Mouse (Mus musculus): Measurements from ENCODE around the gene Cd180. TPM values are rescaled to one million over a fixed set of nuclear protein-coding genes. Genes with fewer than 3 reads are reported as not detected.

Cd180 gene
- polyA plus RNA-seq, 1 experiment from 2014 or later: 0.88 TPM

- Histone ChIP-seq H3K4me3 (ENCODE audit: low read depth, low read length) (no peak overlapping the region), H3K4me1 (ENCODE audit: control insufficient read depth, insufficient read depth, low read length) (no peaks in the 10 kb centered on the region), H3K4me2 (ENCODE audit: low read depth, low read length) (no peak overlapping the region), H3K27me3 (replicated peaks; ENCODE audit: control insufficient read depth, insufficient read depth, low read length) (no peaks in the 10 kb centered on the region), H3K9ac (ENCODE audit: low read depth, low read length) (no peak overlapping the region), H3K27ac (replicated peaks; ENCODE audit: low read depth, low read length) (no peak overlapping the region), H3K36me3 (ENCODE audit: control insufficient read depth, insufficient read depth, low read length) (no peaks in the 10 kb centered on the region), H3K9me3 (ENCODE audit: control insufficient read depth, low read length) (no peaks in the 10 kb centered on the region)
- DNase-seq (ENCODE audit: low spot score) (no peak), ATAC-seq (ENCODE audit: low read depth) (no peak)
- 80% methylated on average over 6 of the region's 6 CpGs for WGBS
These were observed 3.9 kb upstream of the Cd180 start for GRCm38 (mm10) chr13:102689201-102690090.

- ATAC-seq (ENCODE audit: low read depth) (no peak), DNase-seq (ENCODE audit: low spot score) (no peak)
- H3K9ac ChIP-seq (ENCODE audit: low read depth, low read length): no peak overlapping the region
- no peaks in the 10 kb centered on the region for H3K9me3 ChIP-seq (ENCODE audit: control insufficient read depth, low read length)
- no peaks in the 10 kb centered on the region for H3K4me1 ChIP-seq (ENCODE audit: control insufficient read depth, insufficient read depth, low read length)
- H3K27ac ChIP-seq (replicated peaks; ENCODE audit: low read depth, low read length): no peak overlapping the region
- no peak overlapping the region for H3K4me2 ChIP-seq (ENCODE audit: low read depth, low read length)
- H3K27me3 ChIP-seq (replicated peaks; ENCODE audit: control insufficient read depth, insufficient read depth, low read length): no peaks in the 10 kb centered on the region
- 91% methylated on average over 5 of the region's 5 CpGs for WGBS
- no peaks in the 10 kb centered on the region for H3K36me3 ChIP-seq (ENCODE audit: control insufficient read depth, insufficient read depth, low read length)
- H3K4me3 ChIP-seq (ENCODE audit: low read depth, low read length): no peak overlapping the region
These were observed 3.2 kb upstream of the Cd180 start for GRCm38 (mm10) chr13:102690184-102690583.

GRCm38 (mm10) chr13:102691408-102692150 lies 1.8 kb upstream of the Cd180 start:
- WGBS: 63% methylated on average over 11 of the region's 11 CpGs
- DNase-seq (ENCODE audit: low spot score): no peak

GRCm38 (mm10) chr13:102694154-102694553 lies 796 bp downstream of the Cd180 start:
- 88% methylated on average over 7 of the region's 7 CpGs for WGBS
- ATAC-seq (ENCODE audit: low read depth) (no peak), DNase-seq (ENCODE audit: low spot score) (no peak)
- H3K27ac ChIP-seq (replicated peaks; ENCODE audit: low read depth, low read length): no peak overlapping the region
- H3K4me1 ChIP-seq (ENCODE audit: control insufficient read depth, insufficient read depth, low read length): peaks cover 10% of the 10 kb centered on the region
- H3K9ac ChIP-seq (ENCODE audit: low read depth, low read length): no peak overlapping the region
- H3K4me2 ChIP-seq (ENCODE audit: low read depth, low read length): no peak overlapping the region
- no peak overlapping the region for H3K4me3 ChIP-seq (ENCODE audit: low read depth, low read length)
- H3K36me3 ChIP-seq (ENCODE audit: control insufficient read depth, insufficient read depth, low read length): no peaks in the 10 kb centered on the region
- H3K27me3 ChIP-seq (replicated peaks; ENCODE audit: control insufficient read depth, insufficient read depth, low read length): no peaks in the 10 kb centered on the region
- no peaks in the 10 kb centered on the region for H3K9me3 ChIP-seq (ENCODE audit: control insufficient read depth, low read length)

More at GRCm38 (mm10) chr13:102691408-102692150, 1.8 kb upstream of the Cd180 start:
- Histone ChIP-seq H3K36me3 (ENCODE audit: control insufficient read depth, insufficient read depth, low read length) (no peaks in the 10 kb centered on the region), H3K4me1 (ENCODE audit: control insufficient read depth, insufficient read depth, low read length) (no peaks in the 10 kb centered on the region), H3K4me2 (ENCODE audit: low read depth, low read length) (no peak overlapping the region), H3K9ac (ENCODE audit: low read depth, low read length) (no peak overlapping the region), H3K9me3 (ENCODE audit: control insufficient read depth, low read length) (no peaks in the 10 kb centered on the region), H3K27ac (replicated peaks; ENCODE audit: low read depth, low read length) (no peak overlapping the region), H3K4me3 (ENCODE audit: low read depth, low read length) (no peak overlapping the region), H3K27me3 (replicated peaks; ENCODE audit: control insufficient read depth, insufficient read depth, low read length) (no peaks in the 10 kb centered on the region)
- no peak for ATAC-seq (ENCODE audit: low read depth)

GRCm38 (mm10) chr13:102695121-102695905 lies 2.0 kb downstream of the Cd180 start:
- DNase-seq (ENCODE audit: low spot score) (no peak), ATAC-seq (ENCODE audit: low read depth) (no peak)
- Histone ChIP-seq H3K4me2 (ENCODE audit: low read depth, low read length) (no peak overlapping the region), H3K9me3 (ENCODE audit: control insufficient read depth, low read length) (no peaks in the 10 kb centered on the region), H3K36me3 (ENCODE audit: control insufficient read depth, insufficient read depth, low read length) (no peaks in the 10 kb centered on the region), H3K27me3 (replicated peaks; ENCODE audit: control insufficient read depth, insufficient read depth, low read length) (no peaks in the 10 kb centered on the region), H3K4me1 (ENCODE audit: control insufficient read depth, insufficient read depth, low read length) (peaks cover 10% of the 10 kb centered on the region), H3K27ac (replicated peaks; ENCODE audit: low read depth, low read length) (no peak overlapping the region), H3K4me3 (ENCODE audit: low read depth, low read length) (no peak overlapping the region), H3K9ac (ENCODE audit: low read depth, low read length) (no peak overlapping the region)
- WGBS: 67% methylated on average over 7 of the region's 7 CpGs

- peak overlapping the region; percentile 51; the same call in 1 of the 2 replicates for H3K9ac ChIP-seq (ENCODE audit: low read depth, low read length)
- ATAC-seq (ENCODE audit: low read depth): no peak
- H3K27ac ChIP-seq (replicated peaks; ENCODE audit: low read depth, low read length): peak overlapping the region; percentile 44
- no peak for DNase-seq (ENCODE audit: low spot score)
- H3K4me2 ChIP-seq (ENCODE audit: low read depth, low read length): peak overlapping the region; percentile 51
- WGBS: 25% methylated on average over 10 of the region's 10 CpGs
- H3K27me3 ChIP-seq (replicated peaks; ENCODE audit: control insufficient read depth, insufficient read depth, low read length): no peaks in the 10 kb centered on the region
- peaks cover 10% of the 10 kb centered on the region for H3K4me1 ChIP-seq (ENCODE audit: control insufficient read depth, insufficient read depth, low read length)
- no peaks in the 10 kb centered on the region for H3K36me3 ChIP-seq (ENCODE audit: control insufficient read depth, insufficient read depth, low read length)
- H3K4me3 ChIP-seq (ENCODE audit: low read depth, low read length): peak overlapping the region; percentile 21; the same call in 1 of the 2 replicates
- H3K9me3 ChIP-seq (ENCODE audit: control insufficient read depth, low read length): no peaks in the 10 kb centered on the region
These were observed 5.0 kb downstream of the Cd180 start for GRCm38 (mm10) chr13:102698335-102698734.

GRCm38 (mm10) chr13:102698751-102699323 lies 5.5 kb downstream of the Cd180 start:
- Histone ChIP-seq H3K4me2 (ENCODE audit: low read depth, low read length) (peak overlapping the region; percentile 51), H3K36me3 (ENCODE audit: control insufficient read depth, insufficient read depth, low read length) (no peaks in the 10 kb centered on the region), H3K4me3 (ENCODE audit: low read depth, low read length) (peak overlapping the region; percentile 21; the same call in 1 of the 2 replicates), H3K9me3 (ENCODE audit: control insufficient read depth, low read length) (no peaks in the 10 kb centered on the region), H3K4me1 (ENCODE audit: control insufficient read depth, insufficient read depth, low read length) (peaks cover 10% of the 10 kb centered on the region), H3K27me3 (replicated peaks; ENCODE audit: control insufficient read depth, insufficient read depth, low read length) (no peaks in the 10 kb centered on the region), H3K9ac (ENCODE audit: low read depth, low read length) (peak overlapping the region; percentile 51; the same call in 1 of the 2 replicates), H3K27ac (replicated peaks; ENCODE audit: low read depth, low read length) (peak overlapping the region; percentile 44)
- peak; percentile 90 for DNase-seq (ENCODE audit: low spot score)
- WGBS: 37% methylated on average over 14 of the region's 14 CpGs
- ATAC-seq (ENCODE audit: low read depth): peak; percentile 92

GRCm38 (mm10) chr13:102700176-102700575 lies 6.8 kb downstream of the Cd180 start:
- DNase-seq (ENCODE audit: low spot score): no peak
- Histone ChIP-seq H3K9me3 (ENCODE audit: control insufficient read depth, low read length) (no peaks in the 10 kb centered on the region), H3K4me3 (ENCODE audit: low read depth, low read length) (no peak overlapping the region), H3K4me1 (ENCODE audit: control insufficient read depth, insufficient read depth, low read length) (peaks cover 10% of the 10 kb centered on the region), H3K27me3 (replicated peaks; ENCODE audit: control insufficient read depth, insufficient read depth, low read length) (no peaks in the 10 kb centered on the region), H3K36me3 (ENCODE audit: control insufficient read depth, insufficient read depth, low read length) (no peaks in the 10 kb centered on the region), H3K27ac (replicated peaks; ENCODE audit: low read depth, low read length) (no peak overlapping the region), H3K9ac (ENCODE audit: low read depth, low read length) (no peak overlapping the region), H3K4me2 (ENCODE audit: low read depth, low read length) (no peak overlapping the region)
- WGBS: 80% methylated on average over 5 of the region's 5 CpGs
- no peak for ATAC-seq (ENCODE audit: low read depth)

All from embryonic facial prominence, embryonic 14.5 days (tissue).